ENCODE assay signal across 33 mouse cellular contexts in genomic region chr5:146813421-146813820, GRCm38 (mm10). TPM values are rescaled to one million over a fixed set of nuclear protein-coding genes. Genes with fewer than 3 reads are reported as not detected.
DNase-seq lines count a peak whose midpoint lies in the region; ATAC-seq and TF ChIP-seq lines count a peak whose summit lies in the region.
"Had no signal": no experiment of that assay in that cellular context is flagged by ENCODE, and none has a peak within 500 bp of the region (broad histone marks: within the 10 kb centered on the region; RNA-seq: fewer than 3 reads in every experiment).

No protein-coding gene starts in this region.

- TF ChIP-seq CTCF in gastrocnemius, adult 2 months (IDR thresholded peaks at IDR 0.05): peak; percentile 18; the same call in 1 of the 2 replicates
- peak; percentile 33; the same call in 1 of the 2 replicates for TF ChIP-seq CTCF in liver, embryonic 14.5 days (IDR thresholded peaks at IDR 0.05; ENCODE audit: low read depth)

- H3K4me1 ChIP-seq in liver, embryonic 14.5 days (replicated peaks; ENCODE audit: control insufficient read depth in 2 of 2, insufficient read depth in 2 of 2, low read length in 1 of 2): no peaks in the 10 kb centered on the region
- H3K4me1 ChIP-seq in liver, embryonic 11.5 days (replicated peaks; ENCODE audit: control insufficient read depth, insufficient read depth, low read length): no peaks in the 10 kb centered on the region
- H3K4me1 ChIP-seq: embryonic facial prominence, embryonic 13.5 days; forebrain, embryonic 10.5 days; heart, embryonic 12.5 days; hindbrain, embryonic 13.5 days; kidney, embryonic 15.5 days; midbrain, embryonic 10.5 days; neural tube, embryonic 12.5 days had no signal

- no peak for TF ChIP-seq EP300 in liver, embryonic 14.5 days (IDR thresholded peaks at IDR 0.05; ENCODE audit: low read depth)

- no peaks in the 10 kb centered on the region for H3K9me3 ChIP-seq in liver, embryonic 14.5 days (ENCODE audit: control insufficient read depth, low read length)
- no peaks in the 10 kb centered on the region for H3K9me3 ChIP-seq in liver, embryonic 11.5 days (ENCODE audit: control insufficient read depth, low read length)
- H3K9me3 ChIP-seq: forebrain, embryonic 10.5 days; hindbrain, embryonic 13.5 days; kidney, embryonic 15.5 days; midbrain, embryonic 10.5 days; neural tube, embryonic 12.5 days had no signal

- no peak overlapping the region for H3K9ac ChIP-seq in liver, embryonic 14.5 days (replicated peaks)
- no peak overlapping the region for H3K9ac ChIP-seq in liver, embryonic 11.5 days (ENCODE audit: low read depth, low read length)
- H3K9ac ChIP-seq: embryonic facial prominence, embryonic 13.5 days; heart, embryonic 12.5 days; hindbrain, embryonic 13.5 days; kidney, embryonic 15.5 days; neural tube, embryonic 12.5 days had no signal

- H3K4me3 ChIP-seq in gastrocnemius, adult 2 months: no peak overlapping the region
- H3K4me3 ChIP-seq in liver, embryonic 14.5 days (ENCODE audit: insufficient read depth in 1 of 2, low read depth in 2 of 2, low read length in 2 of 2): no peak overlapping the region
- H3K4me3 ChIP-seq in liver, embryonic 11.5 days (ENCODE audit: low read depth, low read length): no peak overlapping the region
- H3K4me3 ChIP-seq: embryonic facial prominence, embryonic 13.5 days; forebrain, embryonic 10.5 days; heart, embryonic 12.5 days; hindbrain, embryonic 13.5 days; kidney, embryonic 15.5 days; midbrain, embryonic 10.5 days; myocyte; neural tube, embryonic 12.5 days had no signal

- ATAC-seq in liver, embryonic 14.5 days (ENCODE audit: insufficient read depth): no peak
- no peak for ATAC-seq in liver, embryonic 11.5 days (replicated peaks; ENCODE audit: low FRiP score)
- ATAC-seq: forebrain, embryonic 16.5 days; midbrain, embryonic 16.5 days had no signal

- DNase-seq in gastrocnemius, adult 2 months: no peak
- DNase-seq in gastrocnemius, postnatal 14 days: no peak
- DNase-seq in liver, embryonic 14.5 days (ENCODE audit: low read depth in 3 of 3, low spot score in 3 of 3): no peak
- DNase-seq in liver, embryonic 11.5 days (ENCODE audit: low spot score): no peak
- DNase-seq in ES-CJ7 (ENCODE audit: low read depth, low spot score): peak; percentile 79
- DNase-seq in induced T-regulatory cell, adult 2 months (ENCODE audit: low read depth): peak; percentile 40
- no peak for DNase-seq in embryo, embryonic 11 days
- DNase-seq in retina, embryonic 14.5 days (ENCODE audit: low spot score): no peak
- DNase-seq: adrenal gland, postnatal 14 days; cerebellum, adult 11-12 months; cerebellum, adult 9-11 months; gastrocnemius, postnatal 25 days; heart, adult 11 months; heart, postnatal 4 days; kidney, adult 18-20 months; kidney, postnatal 4 days; layer of hippocampus, adult 9-11 months; lung, adult 18-20 months; lung, postnatal 10 days; right cerebral cortex, postnatal 4 days; thymus, adult 2 months; thymus, postnatal 36 days had no signal

- H3K4me2 ChIP-seq in liver, embryonic 14.5 days (ENCODE audit: low read depth): no peak overlapping the region
- no peak overlapping the region for H3K4me2 ChIP-seq in liver, embryonic 11.5 days
- H3K4me2 ChIP-seq: embryonic facial prominence, embryonic 13.5 days; heart, embryonic 12.5 days; hindbrain, embryonic 13.5 days; kidney, embryonic 15.5 days; neural tube, embryonic 12.5 days had no signal

- intact Hi-C loops in gastrocnemius, adult 2 months (cut with DNase I): no loop called here
- intact Hi-C loops in gastrocnemius, postnatal 14 days (cut with DNase I; ENCODE audit: low total_unique reads): no loop called here

- no peaks in the 10 kb centered on the region for H3K27me3 ChIP-seq in liver, embryonic 14.5 days (ENCODE audit: control insufficient read depth, insufficient read depth, low read length)
- H3K27me3 ChIP-seq in liver, embryonic 11.5 days (replicated peaks; ENCODE audit: control insufficient read depth, insufficient read depth, low read length): no peaks in the 10 kb centered on the region
- H3K27me3 ChIP-seq: embryonic facial prominence, embryonic 13.5 days; heart, embryonic 12.5 days; hindbrain, embryonic 13.5 days; kidney, embryonic 15.5 days; neural tube, embryonic 12.5 days had no signal

- WGBS in liver, embryonic 14.5 days (ENCODE audit: insufficient replicate concordance): 68% methylated on average over 4 of the region's 4 CpGs
- WGBS in liver, embryonic 11.5 days: 83% methylated on average over 4 of the region's 4 CpGs

- H3K36me3 ChIP-seq in liver, embryonic 14.5 days (replicated peaks; ENCODE audit: control insufficient read depth, insufficient read depth, low read depth): no peaks in the 10 kb centered on the region
- H3K36me3 ChIP-seq in liver, embryonic 11.5 days (ENCODE audit: control insufficient read depth, insufficient read depth, low read length): no peaks in the 10 kb centered on the region
- H3K36me3 ChIP-seq: embryonic facial prominence, embryonic 13.5 days; forebrain, embryonic 10.5 days; heart, embryonic 12.5 days; hindbrain, embryonic 13.5 days; kidney, embryonic 15.5 days; midbrain, embryonic 10.5 days; neural tube, embryonic 12.5 days had no signal

- no peak overlapping the region for H3K27ac ChIP-seq in gastrocnemius, adult 2 months
- no peak overlapping the region for H3K27ac ChIP-seq in liver, embryonic 14.5 days
- no peak overlapping the region for H3K27ac ChIP-seq in liver, embryonic 11.5 days (ENCODE audit: low read depth, low read length)
- H3K27ac ChIP-seq: embryonic facial prominence, embryonic 13.5 days; forebrain, embryonic 10.5 days; hindbrain, embryonic 13.5 days; kidney, embryonic 15.5 days; midbrain, embryonic 10.5 days; neural tube, embryonic 12.5 days had no signal

RNA-seq across cellular contexts. Expression of gene Usp12, which starts 18.6 kb away (rescaled TPM):
- 10 to 100 TPM; 15.4 to 22.4 TPM for total RNA-seq in gastrocnemius, adult 2 months (2021)
- 10 to 100 TPM; 13.8 to 15.7 TPM for total RNA-seq in gastrocnemius, postnatal 14 days (2021)
- 4.7 and 7.0 TPM in 2 replicates for polyA plus RNA-seq in liver, embryonic 14.5 days (2012; rRNA removed)
- polyA plus RNA-seq in liver, embryonic 14.5 days (2014; fragmentation: Nextera tagmentation; extraction: Ambion mirVana): 4.9 and 5.6 TPM in 2 replicates
- 11.1 and 12.8 TPM in 2 replicates for polyA plus RNA-seq in liver, embryonic 11.5 days (2014; fragmentation: Nextera tagmentation; extraction: Ambion mirVana)

RNA-seq across cellular contexts. Expression of gene Rpl21, which starts 19.3 kb away (rescaled TPM):
- total RNA-seq in gastrocnemius, adult 2 months (2021): 100 to 1,000 TPM; 120 to 155 TPM
- 100 to 1,000 TPM; 184 to 212 TPM for total RNA-seq in gastrocnemius, postnatal 14 days (2021)
- polyA plus RNA-seq in liver, embryonic 14.5 days (2012; rRNA removed): 88.2 and 236 TPM in 2 replicates
- polyA plus RNA-seq in liver, embryonic 14.5 days (2014; fragmentation: Nextera tagmentation; extraction: Ambion mirVana): 453 and 467 TPM in 2 replicates
- polyA plus RNA-seq in liver, embryonic 11.5 days (2014; fragmentation: Nextera tagmentation; extraction: Ambion mirVana): 719 and 772 TPM in 2 replicates

RNA-seq across cellular contexts. Expression of gene Rasl11a, which starts 31.4 kb away (rescaled TPM):
- total RNA-seq in gastrocnemius, adult 2 months (2021): 1 to 10 TPM; 1.7 to 2.0 TPM
- total RNA-seq in gastrocnemius, postnatal 14 days (2021): 1 to 10 TPM; 3.0 to 3.4 TPM
- 0.56 and 0.94 TPM in 2 replicates for polyA plus RNA-seq in liver, embryonic 14.5 days (2012; rRNA removed)
- 0.85 and 0.94 TPM in 2 replicates for polyA plus RNA-seq in liver, embryonic 14.5 days (2014; fragmentation: Nextera tagmentation; extraction: Ambion mirVana)
- polyA plus RNA-seq in liver, embryonic 11.5 days (2014; fragmentation: Nextera tagmentation; extraction: Ambion mirVana): 4.3 and 4.9 TPM in 2 replicates
- total RNA-seq: liver, adult 2 months had no signal

Comparison
In these comparisons a context has a peak if more than half of its experiments do, and no peak if none do; other contexts are left out.
1. DNase-seq: peak in ES-CJ7 (single experiment) and induced T-regulatory cell, adult 2 months (single experiment); none in gastrocnemius, adult 2 months (single experiment), gastrocnemius, postnatal 14 days (single experiment), liver, embryonic 14.5 days (0 of 3), liver, embryonic 11.5 days (single experiment), embryo, embryonic 11 days (single experiment) and retina, embryonic 14.5 days (single experiment).